Mouse (Mus musculus): ENCODE measurements around the gene Hoxb5.

DNA sequence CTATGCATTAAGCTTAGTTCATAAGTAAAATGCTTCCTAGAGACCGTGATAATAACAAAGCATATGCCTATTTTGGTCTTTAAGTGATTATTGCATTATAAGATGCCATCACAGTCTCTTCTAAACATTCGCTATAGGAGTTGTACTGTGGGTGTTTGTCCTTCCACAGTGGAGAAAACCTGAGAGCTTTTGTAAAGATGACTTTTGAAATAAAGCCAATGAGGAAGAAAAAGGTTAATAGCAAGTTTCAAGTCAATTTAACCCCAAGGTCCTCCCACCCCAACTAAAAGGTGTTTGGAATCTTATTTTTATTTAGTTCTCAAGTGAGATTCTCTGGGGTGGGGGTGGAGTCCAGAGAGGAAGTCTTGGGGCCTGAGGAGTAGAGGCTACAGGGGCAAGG, 10.0 kb downstream of the Hoxb5 start:
- TF ChIP-seq CTCF (IDR thresholded peaks at IDR 0.05; ENCODE audit: low read depth), result no peak
- no peak for TF ChIP-seq EP300 (optimal IDR thresholded peaks at IDR 0.05)

Data from stomach, postnatal 0 days (tissue).